Mouse (Mus musculus): ENCODE data around the gene Taldo1.

Taldo1 gene

DNA sequence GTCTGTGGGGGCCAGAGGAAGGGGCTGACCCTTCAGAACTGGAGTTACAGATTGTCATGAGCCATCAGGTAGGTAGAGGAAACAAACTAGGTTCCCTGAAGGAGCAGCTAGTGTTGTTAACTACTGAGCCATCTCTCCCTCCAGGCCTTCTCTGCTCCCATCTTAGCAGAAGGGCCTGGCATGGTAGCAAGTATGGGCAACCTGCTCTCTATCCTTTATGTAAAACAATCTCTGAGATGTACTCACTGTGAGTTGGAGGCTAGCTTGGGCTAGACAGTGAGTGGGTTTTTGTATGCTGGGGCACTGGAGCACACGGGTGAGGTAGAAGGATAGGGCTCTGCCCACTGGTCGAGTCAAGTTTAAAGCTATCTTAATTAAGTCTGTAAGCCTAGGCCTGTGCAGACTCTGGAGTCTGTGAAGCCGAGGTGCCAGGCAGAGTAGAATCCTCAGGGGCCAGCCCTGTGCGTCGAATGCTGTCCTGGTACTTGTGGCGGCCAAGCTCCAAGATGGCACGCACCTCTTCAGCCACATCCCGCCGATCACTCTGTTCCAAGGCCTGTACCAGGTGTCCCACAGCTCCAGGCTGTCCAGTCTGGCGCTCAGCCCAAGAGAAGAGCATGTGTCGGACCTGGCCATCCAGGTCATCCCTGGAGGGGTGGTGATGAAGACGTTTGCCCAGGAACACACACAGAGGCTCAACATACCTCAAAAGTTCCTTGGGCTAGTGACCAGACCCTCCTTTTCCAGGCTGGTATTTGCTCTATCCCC is 46.4 kb downstream of the Taldo1 start:
- POLR2A ChIA-PET: interaction anchor here in 3 of 4 experiments (0.5 to 21.5 kb wide), 22 partner anchors 9 to 80 kb away, joined by 3 to 465 read pairs (median 6); partner anchors contain the start of genes Cd151 (in 2 of the 3), Cend1 (in 2 of the 3), Rplp2 (in 2 of the 3) and Taldo1 (in 2 of the 3)
- CTCF ChIA-PET: interaction anchor here in 3 of 4 experiments (1.0 to 3.7 kb wide), 13 partner anchors 10 to 158 kb away, joined by 3 to 22 read pairs (median 5); partner anchors contain the start of genes Cend1 (in 1 of the 3), Cracr2b (in 1 of the 3), Pnpla2 (in 1 of the 3) and Taldo1 (in 1 of the 3)

GRCm38 (mm10) chr7:141439140-141439679 is 47.2 kb downstream of the Taldo1 start:
- CTCF ChIA-PET: interaction anchor here in 2 of 4 experiments (1.1 to 3.7 kb wide), 7 partner anchors 11 to 47 kb away, joined by 3 to 22 read pairs (median 5); partner anchors contain the start of genes Cend1 (in 1 of the 2), Cracr2b (in 1 of the 2), Pnpla2 (in 1 of the 2) and Taldo1 (in 1 of the 2)
- POLR2A ChIA-PET: interaction anchor here in 3 of 4 experiments (0.7 to 21.5 kb wide), 20 partner anchors 8 to 98 kb away, joined by 3 to 465 read pairs (median 5); partner anchors contain the start of genes Cd151 (in 2 of the 3), Cend1 (in 2 of the 3), Rplp2 (in 2 of the 3) and Taldo1 (in 2 of the 3)

DNA sequence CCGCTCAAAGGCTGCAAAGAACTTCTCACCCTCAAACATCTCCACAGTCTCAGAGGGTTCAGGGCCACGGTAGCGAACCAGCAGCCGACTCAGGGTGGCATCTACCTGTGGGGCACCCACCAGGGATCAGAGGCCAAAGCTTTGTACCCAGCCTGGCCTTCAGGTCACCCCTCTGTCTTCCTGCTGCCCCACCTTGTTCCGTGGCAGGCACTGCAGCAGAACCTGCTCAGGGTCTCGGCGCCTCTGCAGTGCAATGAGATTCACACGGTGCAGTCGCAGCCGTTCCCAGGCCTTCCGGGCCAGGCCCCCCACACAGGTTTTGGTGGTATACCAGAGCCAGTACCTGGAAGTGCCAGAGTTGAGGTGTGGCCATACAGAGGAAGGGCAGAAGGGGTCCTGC is 47.8 kb downstream of the Taldo1 start:
- ChIA-PET CTCF (interaction anchor here in 3 of 4 experiments (0.5 to 3.7 kb wide), 8 partner anchors 11 to 368 kb away, joined by 3 to 22 read pairs (median 5); partner anchors contain the start of genes Cend1 (in 1 of the 3), Pnpla2 (in 1 of the 3) and Taldo1 (in 1 of the 3)), POLR2A (interaction anchor here in 2 of 4 experiments (0.9 to 21.5 kb wide), 14 partner anchors 7 to 99 kb away, joined by 3 to 465 read pairs (median 5); partner anchors contain the start of genes Rplp2 (in 2 of the 2), Taldo1 (in 2 of the 2), Cd151 (in 1 of the 2) and Cend1 (in 1 of the 2))

GRCm38 (mm10) chr7:141440613-141441012 is 48.6 kb downstream of the Taldo1 start:
- ChIA-PET CTCF (interaction anchor here in 3 of 4 experiments (0.6 to 3.7 kb wide), 6 partner anchors 11 to 369 kb away, joined by 3 to 22 read pairs (median 4); partner anchors contain the start of genes Cend1 (in 1 of the 3) and Taldo1 (in 1 of the 3)), POLR2A (interaction anchor here in 2 of 4 experiments (0.5 to 21.5 kb wide), 10 partner anchors 10 to 237 kb away, joined by 3 to 465 read pairs (median 4); partner anchors contain the start of genes Cd151 (in 1 of the 2), Cend1 (in 1 of the 2), Cracr2b (in 1 of the 2) and Pnpla2 (in 1 of the 2))

GRCm38 (mm10) chr7:141441460-141441859 is 49.5 kb downstream of the Taldo1 start:
- CTCF ChIA-PET: interaction anchor here in 3 of 4 experiments (0.6 to 2.8 kb wide), 7 partner anchors 17 to 173 kb away, joined by 3 to 13 read pairs (median 3); no protein-coding TSS in a partner anchor

GRCm38 (mm10) chr7:141442199-141442598 is 50.2 kb downstream of the Taldo1 start:
- ChIA-PET POLR2A (interaction anchor here in 3 of 4 experiments (0.6 to 21.5 kb wide), 25 partner anchors 8 to 391 kb away, joined by 3 to 465 read pairs (median 6); partner anchors contain the start of genes Cd151 (in 2 of the 3), Cracr2b (in 2 of the 3), Pnpla2 (in 2 of the 3) and Cend1 (in 1 of the 3)), CTCF (interaction anchor here in 3 of 4 experiments (0.7 to 2.9 kb wide), 21 partner anchors 10 to 173 kb away, joined by 3 to 17 read pairs (median 5); partner anchors contain the start of genes Cend1 (in 1 of the 3), Polr2l (in 1 of the 3), Taldo1 (in 1 of the 3) and Tspan4 (in 1 of the 3))

More at GRCm38 (mm10) chr7:141441460-141441859, 49.5 kb downstream of the Taldo1 start:
- POLR2A ChIA-PET: interaction anchor here in 2 of 4 experiments (0.8 to 21.5 kb wide), 13 partner anchors 11 to 113 kb away, joined by 3 to 465 read pairs (median 8); partner anchors contain the start of genes Pnpla2 (in 2 of the 2), Taldo1 (in 2 of the 2), Cd151 (in 1 of the 2) and Cend1 (in 1 of the 2)

GRCm38 (mm10) chr7:141443081-141443821 is 51.3 kb downstream of the Taldo1 start:
- ChIA-PET CTCF (interaction anchor here (0.5 to 2.9 kb wide), 31 partner anchors 9 to 227 kb away, joined by 3 to 17 read pairs (median 5); partner anchors contain the start of genes Cend1 (in 2 of the 4), Pnpla2 (in 2 of the 4), Taldo1 (in 2 of the 4) and Eps8l2 (in 1 of the 4)), POLR2A (interaction anchor here in 3 of 4 experiments (0.6 to 21.5 kb wide), 41 partner anchors 8 to 417 kb away, joined by 3 to 465 read pairs (median 5); partner anchors contain the start of genes Pnpla2 (in 3 of the 3), Cd151 (in 2 of the 3), Cend1 (in 2 of the 3) and Cracr2b (in 2 of the 3))

GRCm38 (mm10) chr7:141443828-141444237 is 51.8 kb downstream of the Taldo1 start, which contains the start of gene Pidd1:
Gene Pidd1 (minus strand): TSS chr7:141444025.
- ChIA-PET CTCF (interaction anchor here in 3 of 4 experiments (0.5 to 2.9 kb wide), 23 partner anchors 8 to 228 kb away, joined by 3 to 17 read pairs (median 5); partner anchors contain the start of genes Cend1 (in 2 of the 3), Pnpla2 (in 2 of the 3), Taldo1 (in 2 of the 3) and Eps8l2 (in 1 of the 3)), POLR2A (interaction anchor here in 3 of 4 experiments (0.9 to 21.5 kb wide), 32 partner anchors 8 to 418 kb away, joined by 3 to 465 read pairs (median 7); partner anchors contain the start of genes Cd151 (in 2 of the 3), Cend1 (in 2 of the 3), Cracr2b (in 2 of the 3) and Pnpla2 (in 2 of the 3))

DNA sequence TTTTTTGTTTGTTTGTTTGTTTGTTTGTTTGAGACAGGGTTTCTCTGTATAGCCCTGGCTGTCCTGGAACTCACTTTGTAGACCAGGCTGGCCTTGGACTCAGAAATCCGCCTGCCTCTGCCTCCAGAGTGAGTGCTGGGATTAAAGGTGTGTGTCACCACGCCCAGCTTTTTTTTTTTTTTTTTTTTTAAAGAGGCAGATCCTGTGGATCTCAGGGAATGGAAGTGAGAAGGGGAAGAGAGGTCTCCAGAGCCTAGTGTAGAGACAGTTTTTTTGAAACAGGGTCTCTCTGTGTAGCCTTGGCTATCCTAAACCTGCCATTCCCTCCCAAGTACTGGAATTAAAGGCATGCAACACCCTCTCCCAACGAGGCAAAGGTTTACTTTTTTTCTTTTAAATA is 54.4 kb downstream of the Taldo1 start:
- ChIA-PET POLR2A (interaction anchor here (0.6 to 26.7 kb wide), 36 partner anchors 8 to 604 kb away, joined by 3 to 944 read pairs (median 6); partner anchors contain the start of genes Cd151 (in 3 of the 4), Cend1 (in 2 of the 4), Chid1 (in 2 of the 4) and Cracr2b (in 2 of the 4)), CTCF (interaction anchor here (0.6 to 1.4 kb wide), 13 partner anchors 9 to 167 kb away, joined by 3 to 14 read pairs (median 4); no protein-coding TSS in a partner anchor)

- ChIA-PET CTCF (interaction anchor here (0.6 to 1.4 kb wide), 18 partner anchors 8 to 177 kb away, joined by 3 to 14 read pairs (median 4); partner anchors contain the start of gene Taldo1 (in 1 of the 4)), POLR2A (interaction anchor here (0.5 to 26.7 kb wide), 68 partner anchors 8 to 1606 kb away, joined by 3 to 944 read pairs (median 4); partner anchors contain the start of genes Cd151 (in 4 of the 4), Chid1 (in 3 of the 4), Cracr2b (in 3 of the 4) and Polr2l (in 3 of the 4))
Observed at GRCm38 (mm10) chr7:141447110-141447991, 55.4 kb downstream of the Taldo1 start, which contains the start of gene Rplp2. Gene Rplp2 (plus strand): TSS chr7:141447370.

DNA sequence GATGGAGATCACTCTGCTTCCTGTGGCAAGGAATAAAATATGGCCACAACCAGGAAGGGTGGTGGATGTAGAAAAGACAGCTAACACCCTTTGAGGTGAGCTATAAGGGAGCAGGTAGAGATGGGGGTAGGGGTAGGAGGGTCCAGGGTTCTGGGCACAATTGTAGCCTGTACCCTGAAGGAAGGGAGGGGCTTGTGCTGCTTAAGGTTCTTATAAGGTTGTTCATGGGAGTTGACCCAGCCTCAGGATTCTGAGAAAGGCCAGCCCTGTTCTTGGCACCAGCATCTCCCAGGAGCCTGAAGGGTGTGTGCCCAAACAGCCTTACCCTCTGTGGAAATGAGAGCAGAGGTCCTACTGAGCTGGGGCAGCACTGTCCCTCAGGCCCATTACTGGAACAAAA is 59.9 kb downstream of the Taldo1 start:
- ChIA-PET CTCF (interaction anchor here in 2 of 4 experiments (1.5 to 1.8 kb wide), 2 partner anchors 9 to 12 kb away, joined by 5 to 6 read pairs; no protein-coding TSS in a partner anchor), POLR2A (interaction anchor here (0.6 to 26.7 kb wide), 23 partner anchors 8 to 235 kb away, joined by 3 to 944 read pairs (median 3); partner anchors contain the start of genes Cd151 (in 3 of the 4), Polr2l (in 3 of the 4), Taldo1 (in 3 of the 4) and Tspan4 (in 3 of the 4))
